Mouse (Mus musculus) midbrain, embryonic 13.5 days (tissue): ENCODE data around the gene 1700021F07Rik. TPM values are rescaled to one million over a fixed set of nuclear protein-coding genes. Genes with fewer than 3 reads are reported as not detected.

Experiments used
- polyA plus RNA-seq: library from polyadenylated mRNA; unstranded; fragments of >200 nt; fragmentation: Nextera tagmentation; extraction: Ambion mirVana; gene quantifications from 2 replicates; pipeline ENCODE4 v1.2.1, GENCODE M21; 2015

1700021F07Rik gene
- polyA plus RNA-seq, 1 experiment from 2014 or later: not detected

Other genes starting within 250 kb of the 1700021F07Rik start
- gene Pmepa1, start 246.1 kb upstream of the 1700021F07Rik start, polyA plus RNA-seq: 3.9 and 4.7 TPM in 2 replicates
- not detected in 2 replicates for gene Ankrd60, start 55.8 kb downstream of the 1700021F07Rik start, polyA plus RNA-seq
- 32.8 and 33.5 TPM in 2 replicates for gene Rab22a, start 137.2 kb downstream of the 1700021F07Rik start, polyA plus RNA-seq
- gene 1700010B08Rik, start 196.8 kb downstream of the 1700021F07Rik start, polyA plus RNA-seq: not detected in 2 replicates
- gene Vapb, start 214.9 kb downstream of the 1700021F07Rik start, polyA plus RNA-seq: 12.3 and 13.8 TPM in 2 replicates